Mouse (Mus musculus) cerebellum, adult 9-10 months (tissue): ENCODE measurements around the gene Dnttip2.

Experiments used
- DNase-seq: peaks from one replicate; pipeline ENCODE4 v3.0.0; 2022

Gene Dnttip2

DNA sequence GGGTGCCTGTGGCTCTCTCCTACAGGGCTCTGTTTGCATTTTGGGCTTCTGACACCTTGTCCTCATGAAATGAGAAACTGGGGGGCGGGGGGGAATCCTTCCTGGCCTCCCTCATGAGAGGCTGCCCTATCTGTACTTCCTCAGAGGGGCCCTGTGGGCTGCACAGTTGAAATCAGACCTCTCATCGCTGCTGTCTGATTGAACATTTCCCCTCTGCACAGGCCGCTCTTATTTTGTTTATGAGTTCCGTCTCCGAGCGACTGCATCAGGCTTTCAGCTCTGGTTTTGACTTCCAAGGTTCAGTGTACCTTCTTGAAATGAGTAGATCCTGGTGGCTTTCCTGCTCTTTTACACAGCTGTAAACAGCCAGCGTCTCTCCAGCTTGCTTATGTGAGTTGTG is 60.2 kb downstream of the Dnttip2 start:
- DNase-seq: no peak
